26 mouse cellular contexts compared by ENCODE assay signal in genomic region chr6:124425523-124425922, GRCm38 (mm10). TPM values are rescaled to one million over a fixed set of nuclear protein-coding genes. Genes with fewer than 3 reads are reported as not detected.
DNase-seq lines count a peak whose midpoint lies in the region; ATAC-seq and TF ChIP-seq lines count a peak whose summit lies in the region.
"Had no signal": no experiment of that assay in that cellular context is flagged by ENCODE, and none has a peak within 500 bp of the region (broad histone marks: within the 10 kb centered on the region; RNA-seq: fewer than 3 reads in every experiment).

No protein-coding gene starts in this region.

- 0 out of 2 replicates have a peak, but pooled peaks have one; percentile 21 for ATAC-seq in erythroblast, adult 5-6 weeks (replicated peaks; ENCODE audit: low FRiP score, poor library complexity, severe bottlenecking)
- peak; percentile 36; the same call in 1 of the 2 replicates for ATAC-seq in liver, embryonic 15.5 days (ENCODE audit: insufficient read depth)
- ATAC-seq: forebrain, embryonic 14.5 days; inflammation-experienced regulatory T-cells, adult 6 months had no signal

- peak overlapping the region; percentile 83 for H3K27ac ChIP-seq in liver, adult 2 months (replicated peaks; ENCODE audit: insufficient read depth, low read depth, low read length)
- H3K27ac ChIP-seq in liver, embryonic 15.5 days (replicated peaks) = no peak overlapping the region
- H3K27ac ChIP-seq: embryonic facial prominence, embryonic 15.5 days; gastrocnemius, adult 2 months; hindbrain, embryonic 10.5 days; hindbrain, embryonic 15.5 days; lung, embryonic 15.5 days; midbrain, embryonic 12.5 days; neural tube, embryonic 12.5 days; stomach, postnatal 0 days had no signal

- H3K27me3 ChIP-seq in liver, adult 2 months (ENCODE audit: control insufficient read depth, insufficient read depth, low read length) = no peaks in the 10 kb centered on the region
- H3K27me3 ChIP-seq in liver, embryonic 15.5 days = no peaks in the 10 kb centered on the region
- H3K27me3 ChIP-seq: embryonic facial prominence, embryonic 15.5 days; hindbrain, embryonic 15.5 days; lung, embryonic 15.5 days; midbrain, embryonic 12.5 days; neural tube, embryonic 12.5 days had no signal

- H3K36me3 ChIP-seq in liver, adult 2 months (ENCODE audit: control insufficient read depth, insufficient read depth, low read length) = no peaks in the 10 kb centered on the region
- no peaks in the 10 kb centered on the region for H3K36me3 ChIP-seq in liver, embryonic 15.5 days (replicated peaks)
- H3K36me3 ChIP-seq: embryonic facial prominence, embryonic 15.5 days; hindbrain, embryonic 10.5 days; hindbrain, embryonic 15.5 days; lung, embryonic 15.5 days; midbrain, embryonic 12.5 days; neural tube, embryonic 12.5 days had no signal

- peak overlapping the region; percentile 41 for H3K4me2 ChIP-seq in liver, embryonic 15.5 days
- H3K4me2 ChIP-seq: embryonic facial prominence, embryonic 15.5 days; hindbrain, embryonic 15.5 days; lung, embryonic 15.5 days; midbrain, embryonic 12.5 days; neural tube, embryonic 12.5 days had no signal

- 38% methylated on average over 6 of the region's 6 CpGs for WGBS in liver, adult 2 months
- 50% methylated on average over 6 of the region's 6 CpGs for WGBS in liver, embryonic 15.5 days (ENCODE audit: insufficient replicate concordance)

- H3K4me1 ChIP-seq in liver, adult 2 months (ENCODE audit: control insufficient read depth, insufficient read depth, low read length) = peaks cover 19% of the 10 kb centered on the region
- H3K4me1 ChIP-seq in liver, embryonic 15.5 days (replicated peaks) = peaks cover 22% of the 10 kb centered on the region
- H3K4me1 ChIP-seq: embryonic facial prominence, embryonic 15.5 days; hindbrain, embryonic 15.5 days; lung, embryonic 15.5 days had no signal

- no peak for TF ChIP-seq CTCF in liver, adult 2 months (IDR thresholded peaks at IDR 0.05; ENCODE audit: low read depth, low read length)

- H3K9me3 ChIP-seq in liver, embryonic 15.5 days (replicated peaks) = no peaks in the 10 kb centered on the region
- H3K9me3 ChIP-seq: embryonic facial prominence, embryonic 15.5 days; hindbrain, embryonic 10.5 days; hindbrain, embryonic 15.5 days; lung, embryonic 15.5 days; megakaryocyte, embryonic 14.5 days; midbrain, embryonic 12.5 days; neural tube, embryonic 12.5 days had no signal

- DNase-seq in liver, adult 2 months (ENCODE audit: extremely low read depth, low read depth, low spot score) = peak; percentile 66
- DNase-seq in liver = no peak
- no peak for DNase-seq in layer of hippocampus, postnatal 10 days (ENCODE audit: low spot score in 2 of 2)
- DNase-seq in urinary bladder, postnatal 4 days (ENCODE audit: low spot score in 2 of 2) = no peak
- no peak for DNase-seq in heart, adult 11 months
- DNase-seq: adrenal gland, postnatal 25 days; cerebellum, adult 18-20 months; cerebellum, postnatal 10 days; gastrocnemius, adult 2 months; heart, postnatal 14 days; left cerebral cortex, postnatal 4 days; right cerebral cortex, postnatal 4 days; thymus, adult 18-20 months had no signal

- no peak overlapping the region for H3K4me3 ChIP-seq in liver, adult 2 months (ENCODE audit: insufficient read depth, low read depth, low read length)
- H3K4me3 ChIP-seq in liver, embryonic 15.5 days (replicated peaks) = no peak overlapping the region
- H3K4me3 ChIP-seq: embryonic facial prominence, embryonic 15.5 days; gastrocnemius, adult 2 months; hindbrain, embryonic 10.5 days; hindbrain, embryonic 15.5 days; lung, embryonic 15.5 days; megakaryocyte, embryonic 14.5 days; midbrain, embryonic 12.5 days; myocyte; neural tube, embryonic 12.5 days had no signal

- TF ChIP-seq POLR2A in liver, adult 2 months (IDR thresholded peaks at IDR 0.05; ENCODE audit: extremely low read depth, insufficient read depth, low read length) = no peak

- no peaks in the 10 kb centered on the region for H3K79me2 ChIP-seq in liver, adult 2 months (ENCODE audit: control insufficient read depth, insufficient read depth, low read length)

- no peak overlapping the region for H3K9ac ChIP-seq in liver, adult 2 months (ENCODE audit: low read depth, low read length)
- H3K9ac ChIP-seq in liver, embryonic 15.5 days = no peak overlapping the region
- H3K9ac ChIP-seq: embryonic facial prominence, embryonic 15.5 days; hindbrain, embryonic 15.5 days; lung, embryonic 15.5 days; midbrain, embryonic 12.5 days; neural tube, embryonic 12.5 days had no signal

RNA-seq across cellular contexts. Expression of gene Pex5, which starts 10.7 kb away (rescaled TPM):
- total RNA-seq in liver, adult 2 months (2014; rRNA removed) = 73.7 and 88.4 TPM in 2 replicates
- polyA plus RNA-seq in liver, adult 2 months (2012; rRNA removed) = 79.3 and 86.3 TPM in 2 replicates
- 3.8 TPM in 2 replicates for total RNA-seq in erythroblast, adult 5-6 weeks (2015; ENCODE audit: low replicate concordance)
- 5.2 and 7.0 TPM in 2 replicates for total RNA-seq in erythroblast, adult 5-6 weeks (2017; ENCODE audit: low replicate concordance)
- polyA plus RNA-seq in liver, embryonic 15.5 days (2015; fragmentation: Nextera tagmentation; extraction: Ambion mirVana) = 21.7 and 26.8 TPM in 2 replicates
- 10 to 100 TPM; 70.2 to 81.5 TPM for total RNA-seq in layer of hippocampus, postnatal 10 days (2021)

RNA-seq across cellular contexts. Expression of gene Clstn3, which starts 39.1 kb away (rescaled TPM):
- total RNA-seq in liver, adult 2 months (2014; rRNA removed) = 1.6 and 2.7 TPM in 2 replicates
- 4.1 and 4.4 TPM in 2 replicates for polyA plus RNA-seq in liver, adult 2 months (2012; rRNA removed)
- 5.0 TPM in 2 replicates for total RNA-seq in erythroblast, adult 5-6 weeks (2015; ENCODE audit: low replicate concordance)
- total RNA-seq in erythroblast, adult 5-6 weeks (2017; ENCODE audit: low replicate concordance) = 2.3 and 4.6 TPM in 2 replicates
- polyA plus RNA-seq in liver, embryonic 15.5 days (2015; fragmentation: Nextera tagmentation; extraction: Ambion mirVana) = 4.2 and 5.0 TPM in 2 replicates
- total RNA-seq in layer of hippocampus, postnatal 10 days (2021) = 100 to 1,000 TPM; 272 to 280 TPM
- polyA plus RNA-seq: inflammation-experienced regulatory T-cells, adult 6 months had no signal

Comparison
In these comparisons a context has a peak if more than half of its experiments do, and no peak if none do; other contexts are left out.
1. RNA of gene Clstn3, which starts 39.1 kb away (total RNA-seq): 272 to 280 TPM in layer of hippocampus, postnatal 10 days; 2.3 to 5.0 TPM in erythroblast, adult 5-6 weeks and 1.6 to 2.7 TPM in liver, adult 2 months; every median in the first group is over 10 times any median in the second.